Mouse (Mus musculus) MEL (cell line): Measurements from ENCODE around the gene Il24. TPM values are rescaled to one million over a fixed set of nuclear protein-coding genes. Genes with fewer than 3 reads are reported as not detected.

Experiments used
- DNase-seq: peaks from one replicate; pipeline ENCODE4 v3.0.0; 2011; ENCODE audit warnings: low read depth, low spot score
- H3K27ac ChIP-seq: 2 replicates; pipeline ENCODE4 v1.5.1; 2012; ENCODE audit warnings: low read depth, mild to moderate bottlenecking, control low read depth, low read length, moderate library complexity; ENCODE audit not compliant: control insufficient read depth
- H3K27me3 ChIP-seq, 2 experiments: fragments of 150-350 bp in 1 of 2; sonication (generic) in 1 of 2; 2 replicates each; pipeline ENCODE4 v1.6.1; 2012; ENCODE audit warnings: low read length in 2 of 2, mild to moderate bottlenecking in 2 of 2, improper control_type of control experiment in 1 of 2, moderate library complexity in 1 of 2; ENCODE audit not compliant: insufficient read depth in 2 of 2, control insufficient read depth in 1 of 2
- H3K36me3 ChIP-seq, 2 experiments: 2 replicates each; pipeline ENCODE4 v1.6.1; 2012 to 2014; ENCODE audit warnings: low read length in 2 of 2, improper control_type of control experiment in 1 of 2, inconsistent platforms in 1 of 2, mild to moderate bottlenecking in 1 of 2; ENCODE audit not compliant: insufficient read depth in 2 of 2, control insufficient read depth in 1 of 2
- H3K4me1 ChIP-seq, 2 experiments: fragments of 150-350 bp in 1 of 2; sonication (generic) in 1 of 2; 2 replicates each; pipeline ENCODE4 v1.6.1; 2012; ENCODE audit warnings: low read length in 2 of 2, improper control_type of control experiment in 1 of 2, mild to moderate bottlenecking in 1 of 2; ENCODE audit not compliant: insufficient read depth in 2 of 2, control insufficient read depth in 1 of 2
- H3K4me3 ChIP-seq, 2 experiments: fragments of 150-350 bp in 1 of 2; sonication (generic) in 1 of 2; 2 replicates each; pipeline ENCODE4 v1.5.1; 2012; ENCODE audit warnings: low read depth in 2 of 2, low read length in 2 of 2, mild to moderate bottlenecking in 2 of 2, moderate library complexity in 2 of 2, control low read depth in 1 of 2, improper control_type of control experiment in 1 of 2; ENCODE audit not compliant: control insufficient read depth in 1 of 2, insufficient read depth in 1 of 2
- H3K79me2 ChIP-seq: 2 replicates; pipeline ENCODE4 v1.6.1; 2012; ENCODE audit warnings: mild to moderate bottlenecking, low read length, moderate library complexity; ENCODE audit not compliant: control insufficient read depth, poor library complexity, insufficient read depth
- H3K9ac ChIP-seq: 2 replicates; pipeline ENCODE4 v1.6.1; 2012; ENCODE audit warnings: low read depth, mild to moderate bottlenecking, control low read depth, low read length, moderate library complexity; ENCODE audit not compliant: control insufficient read depth, poor library complexity, severe bottlenecking
- H3K9me3 ChIP-seq: fragments of 150-350 bp; sonication (generic); replicated peaks from 2 replicates; pipeline ENCODE4 v1.6.1; 2012; ENCODE audit warnings: mild to moderate bottlenecking, low read length, improper control_type of control experiment, moderate library complexity; ENCODE audit not compliant: insufficient read depth
- CHD2 ChIP-seq: IDR thresholded peaks from 2 replicates; pipeline ENCODE4 v1.6.1; 2011; ENCODE audit warnings: low read length, improper control_type of control experiment
- CTCF ChIP-seq, 3 experiments: IDR thresholded peaks in 2 of 3; conservative IDR thresholded peaks in 1 of 3; 2 replicates each; pipeline ENCODE4 v1.5.1; 2011 to 2012; ENCODE audit warnings: low read length in 3 of 3, low read depth in 2 of 3, mild to moderate bottlenecking in 2 of 3, improper control_type of control experiment in 1 of 3, inconsistent platforms in 1 of 3, mixed read lengths in 1 of 3, moderate library complexity in 1 of 3; ENCODE audit not compliant: control insufficient read depth in 1 of 3, insufficient read depth in 1 of 3, poor library complexity in 1 of 3, severe bottlenecking in 1 of 3
- EP300 ChIP-seq, 2 experiments: IDR thresholded peaks; 2 replicates each; pipeline ENCODE4 v1.6.1; 2011; ENCODE audit warnings: improper control_type of control experiment in 2 of 2, low read length in 2 of 2, low read depth in 1 of 2, mild to moderate bottlenecking in 1 of 2
- GABPA ChIP-seq: IDR thresholded peaks from 2 replicates; pipeline ENCODE4 v1.6.1; 2012; ENCODE audit warnings: low read depth, mild to moderate bottlenecking, inconsistent platforms, low read length, improper control_type of control experiment, moderate library complexity
- MAZ ChIP-seq: IDR thresholded peaks from 2 replicates; pipeline ENCODE4 v1.6.1; 2012; ENCODE audit warnings: low read depth, mild to moderate bottlenecking, inconsistent platforms, low read length, improper control_type of control experiment
- MEF2A ChIP-seq: IDR thresholded peaks from 2 replicates; pipeline ENCODE4 v1.6.1; 2014; ENCODE audit warnings: low read depth, mild to moderate bottlenecking, inconsistent platforms, low read length, improper control_type of control experiment; ENCODE audit not compliant: poor library complexity, insufficient replicate concordance, severe bottlenecking; ENCODE audit errors: extremely low read depth
- MXI1 ChIP-seq: IDR thresholded peaks from 2 replicates; pipeline ENCODE4 v1.6.1; 2011; ENCODE audit warnings: mild to moderate bottlenecking, low read depth, low read length, improper control_type of control experiment
- MYB ChIP-seq: IDR thresholded peaks from 2 replicates; pipeline ENCODE4 v1.6.1; 2011; ENCODE audit warnings: mild to moderate bottlenecking, low read depth, low read length, improper control_type of control experiment
- NELFE ChIP-seq: IDR thresholded peaks from 2 replicates; pipeline ENCODE4 v1.6.1; 2011; ENCODE audit warnings: low read depth, low read length, improper control_type of control experiment
- POLR2A ChIP-seq, 2 experiments: IDR thresholded peaks; 2 replicates each; pipeline ENCODE4 v1.6.1; 2011 to 2012; ENCODE audit warnings: low read length in 2 of 2, mild to moderate bottlenecking in 2 of 2, control low read depth in 1 of 2, improper control_type of control experiment in 1 of 2, low read depth in 1 of 2, moderate library complexity in 1 of 2; ENCODE audit not compliant: control insufficient read depth in 1 of 2, insufficient read depth in 1 of 2, poor library complexity in 1 of 2
- RAD21 ChIP-seq: IDR thresholded peaks from 2 replicates; pipeline ENCODE4 v1.6.1; 2011; ENCODE audit warnings: mild to moderate bottlenecking, low read depth, low read length, improper control_type of control experiment
- RCOR1 ChIP-seq: IDR thresholded peaks from 2 replicates; pipeline ENCODE4 v1.6.1; 2012; ENCODE audit warnings: low read depth, mild to moderate bottlenecking, inconsistent platforms, low read length, improper control_type of control experiment
- TAL1 ChIP-seq: IDR thresholded peaks from 2 replicates; pipeline ENCODE4 v1.6.1; 2012; ENCODE audit warnings: mild to moderate bottlenecking, inconsistent platforms, low read length, moderate library complexity, mixed read lengths
- TCF12 ChIP-seq: IDR thresholded peaks from 2 replicates; pipeline ENCODE4 v1.6.1; 2014; ENCODE audit warnings: low read depth, mild to moderate bottlenecking, inconsistent platforms, low read length, improper control_type of control experiment, moderate library complexity
- UBTF ChIP-seq: IDR thresholded peaks from 2 replicates; pipeline ENCODE4 v1.6.1; 2012; ENCODE audit warnings: low read depth, mild to moderate bottlenecking, inconsistent platforms, low read length, improper control_type of control experiment, moderate library complexity, borderline replicate concordance; ENCODE audit not compliant: insufficient read depth
- USF2 ChIP-seq, 2 experiments: IDR thresholded peaks; 2 replicates each; pipeline ENCODE4 v1.6.1; 2011 to 2012; ENCODE audit warnings: improper control_type of control experiment in 2 of 2, low read length in 2 of 2, borderline replicate concordance in 1 of 2, inconsistent platforms in 1 of 2, low read depth in 1 of 2, mild to moderate bottlenecking in 1 of 2; ENCODE audit not compliant: insufficient read depth in 1 of 2
- ZNF384 ChIP-seq: IDR thresholded peaks from 2 replicates; pipeline ENCODE4 v1.6.1; 2012; ENCODE audit warnings: low read depth, mild to moderate bottlenecking, inconsistent platforms, low read length, improper control_type of control experiment
- polyA plus RNA-seq, 2 experiments: library from polyadenylated mRNA; stranded (reverse) in 1 of 2; unstranded in 1 of 2; fragments of >175 nt in 1 of 2; fragments of >200 nt in 1 of 2; gene quantifications; 2 replicates each; pipeline versions ENCODE4 v1.2.1 to v1.2.4; 2012; ENCODE audit warnings: low replicate concordance in 2 of 2, low read depth in 1 of 2; ENCODE audit not compliant: insufficient read length in 2 of 2, insufficient read depth in 1 of 2, missing spikeins in 1 of 2
- total RNA-seq: library from RNA; depleted of rRNA; stranded (reverse); fragments of 300-350 nt; gene quantifications from 2 replicates; pipeline ENCODE4 v1.2.3, GENCODE M21; 2012

Il24 gene
- total and polyA plus RNA-seq, 3 experiments, result not detected

DNA sequence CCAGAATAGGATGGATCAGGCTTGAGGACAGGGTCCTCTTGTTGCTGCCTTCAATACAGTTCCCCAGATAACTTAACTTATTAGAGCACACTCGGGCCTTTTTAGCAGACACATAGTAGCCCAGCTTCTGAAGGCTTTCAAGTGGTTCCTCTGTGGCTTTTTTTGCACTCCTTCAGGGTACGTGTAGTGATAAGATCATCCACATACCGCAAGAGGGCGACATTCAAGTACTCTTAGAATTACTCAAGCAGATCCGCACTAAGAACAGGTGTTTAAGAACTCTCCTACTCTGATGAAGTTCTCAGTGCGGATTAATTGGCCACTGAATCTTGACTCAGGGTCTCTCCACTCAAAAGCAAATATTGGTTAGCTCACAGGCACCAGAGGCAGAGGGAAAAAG is 49.0 kb downstream of the Il24 start (continued):
- TF ChIP-seq NELFE, result no peak
- TF ChIP-seq TAL1, result no peak
- no peak for TF ChIP-seq TCF12

DNA sequence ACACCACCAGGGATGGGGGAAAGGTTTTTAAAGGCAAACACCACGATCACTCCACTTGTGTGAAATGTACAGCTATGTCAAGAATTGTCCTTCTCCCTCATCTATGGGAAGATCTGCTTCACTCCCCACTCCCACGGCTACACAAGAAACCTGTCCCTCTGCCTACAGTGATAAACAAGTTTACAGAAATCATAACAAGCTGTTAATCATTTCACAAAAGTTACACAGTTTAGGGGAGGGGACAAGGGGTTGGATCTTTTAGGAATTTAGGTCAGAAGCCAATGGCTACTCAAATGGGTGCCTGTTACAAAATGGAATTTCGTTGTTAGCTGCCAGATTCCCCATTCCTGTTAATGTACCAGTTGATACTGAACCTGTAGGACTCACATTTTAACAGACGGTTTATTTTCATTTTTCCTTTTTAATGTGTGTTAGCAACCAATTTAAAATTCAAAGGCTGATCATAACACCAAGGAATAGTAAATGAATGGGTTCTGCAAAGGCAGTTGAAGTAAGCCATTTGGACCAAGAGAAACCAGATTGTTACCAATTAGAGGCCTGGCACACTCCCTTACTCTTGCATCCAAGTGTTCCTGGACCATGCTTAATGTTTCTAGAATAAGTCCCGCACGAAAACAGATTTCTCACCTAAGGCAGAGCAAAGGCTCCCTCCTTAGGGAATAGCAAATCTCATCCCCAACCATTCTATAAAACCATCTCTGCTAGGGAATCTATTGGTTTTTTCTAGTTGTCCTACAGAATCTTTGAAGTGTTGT is 51.9 kb downstream of the Il24 start:
- H3K79me2 ChIP-seq, result no peaks in the 10 kb centered on the region
- TF ChIP-seq EP300 (IDR thresholded peaks at IDR 0.05; ENCODE audit: low read depth in 1 of 2, low read length in 2 of 2), result no peak
- no peak for TF ChIP-seq RCOR1
- no peak for TF ChIP-seq MYB
- TF ChIP-seq MXI1, result no peak
- no peak for TF ChIP-seq CTCF (IDR thresholded peaks at IDR 0.05 in 2 of 3, conservative IDR thresholded peaks at IDR 0.05 in 1 of 3; ENCODE audit: control insufficient read depth in 1 of 3, insufficient read depth in 1 of 3, low read depth in 2 of 3, low read length in 3 of 3, poor library complexity in 1 of 3, severe bottlenecking in 1 of 3)
- no peak for TF ChIP-seq UBTF
- no peak for TF ChIP-seq USF2 (IDR thresholded peaks at IDR 0.05; ENCODE audit: borderline replicate concordance in 1 of 2, insufficient read depth in 1 of 2, low read depth in 1 of 2, low read length in 2 of 2)
- no peak for TF ChIP-seq MAZ
- no peak for TF ChIP-seq POLR2A (IDR thresholded peaks at IDR 0.05; ENCODE audit: control insufficient read depth in 1 of 2, insufficient read depth in 1 of 2, low read depth in 1 of 2, low read length in 2 of 2, poor library complexity in 1 of 2)
- no peak for TF ChIP-seq ZNF384
- TF ChIP-seq RAD21, result no peak
- no peak for TF ChIP-seq MEF2A
- TF ChIP-seq GABPA, result no peak
- TF ChIP-seq CHD2, result no peak
- TF ChIP-seq, all 39 proteins: peak for 0
- Histone ChIP-seq H3K27ac (no peak overlapping the region), H3K4me3 (no peak overlapping the region), H3K27me3 (peaks cover 0 to 2% of the 10 kb centered on the region in 2 experiments; a peak in 2 of 4 replicates), H3K36me3 (peaks cover 0 to 7% of the 10 kb centered on the region in 2 experiments; a peak in 2 of 4 replicates), H3K9me3 (no peaks in the 10 kb centered on the region), H3K9ac (no peak overlapping the region), H3K4me1 (peaks cover 3 to 10% of the 10 kb centered on the region in 2 experiments; a peak in 3 of 4 replicates)
- no peak for DNase-seq
